Mouse (Mus musculus) lung, embryonic 15.5 days (tissue): ENCODE measurements around the gene Olfr577. TPM values are rescaled to one million over a fixed set of nuclear protein-coding genes. Genes with fewer than 3 reads are reported as not detected.

Experiments
- polyA plus RNA-seq: library from polyadenylated mRNA; unstranded; fragments of >200 nt; fragmentation: Nextera tagmentation; extraction: Ambion mirVana; gene quantifications from 2 replicates; pipeline ENCODE4 v1.2.1, GENCODE M21; 2015

Olfr577 gene
- polyA plus RNA-seq, 1 experiment from 2014 or later: not detected

Other genes with a start within 250 kb of the Olfr577 start
- not detected in 2 replicates for gene Olfr559, start 248.5 kb downstream of the Olfr577 start, polyA plus RNA-seq
- 0.09 TPM in 1 of 2 replicates, not detected in the other for gene Olfr560, start 216.6 kb downstream of the Olfr577 start, polyA plus RNA-seq
- gene Olfr78, start 216.5 kb downstream of the Olfr577 start, polyA plus RNA-seq: 0.21 and 0.36 TPM in 2 replicates
- gene Olfr561, start 204.7 kb downstream of the Olfr577 start, polyA plus RNA-seq: not detected in 2 replicates
- gene Olfr564, start 172.5 kb downstream of the Olfr577 start, polyA plus RNA-seq: not detected in 2 replicates
- gene Olfr566, start 117.2 kb downstream of the Olfr577 start, polyA plus RNA-seq: not detected in 2 replicates
- not detected in 2 replicates for gene Olfr568, start 98.8 kb downstream of the Olfr577 start, polyA plus RNA-seq
- not detected in 2 replicates for gene Olfr569, start 85.1 kb downstream of the Olfr577 start, polyA plus RNA-seq
- not detected in 2 replicates for gene Olfr570, start 81.4 kb downstream of the Olfr577 start, polyA plus RNA-seq
- gene Olfr571, start 58.4 kb downstream of the Olfr577 start, polyA plus RNA-seq: not detected in 2 replicates
- gene Olfr572, start 51.5 kb downstream of the Olfr577 start, polyA plus RNA-seq: not detected in 2 replicates
- gene Olfr573-ps1, start 33.4 kb downstream of the Olfr577 start, polyA plus RNA-seq: not detected in 2 replicates
- gene Olfr574, start 27.5 kb downstream of the Olfr577 start, polyA plus RNA-seq: not detected in 2 replicates
- not detected in 2 replicates for gene Olfr575, start 17.2 kb downstream of the Olfr577 start, polyA plus RNA-seq
- not detected in 2 replicates for gene Olfr576, start 13.3 kb downstream of the Olfr577 start, polyA plus RNA-seq
- not detected in 2 replicates for gene Olfr578, start 13.4 kb upstream of the Olfr577 start, polyA plus RNA-seq
- not detected in 2 replicates for gene Olfr582, start 62.1 kb upstream of the Olfr577 start, polyA plus RNA-seq
- not detected in 2 replicates for gene Olfr583, start 75.4 kb upstream of the Olfr577 start, polyA plus RNA-seq
- gene Olfr584, start 105.9 kb upstream of the Olfr577 start, polyA plus RNA-seq: not detected in 2 replicates
- not detected in 2 replicates for gene Olfr585, start 121.8 kb upstream of the Olfr577 start, polyA plus RNA-seq
- not detected in 2 replicates for gene Olfr586, start 149.7 kb upstream of the Olfr577 start, polyA plus RNA-seq
- not detected in 2 replicates for gene Olfr588-ps1, start 164.9 kb upstream of the Olfr577 start, polyA plus RNA-seq
- gene Olfr589, start 180.4 kb upstream of the Olfr577 start, polyA plus RNA-seq: not detected in 2 replicates
- not detected in 2 replicates for gene Olfr591, start 202.4 kb upstream of the Olfr577 start, polyA plus RNA-seq
- not detected in 2 replicates for gene Olfr592, start 208.9 kb upstream of the Olfr577 start, polyA plus RNA-seq
- gene Olfr593, start 235.9 kb upstream of the Olfr577 start, polyA plus RNA-seq: not detected in 2 replicates
- gene Olfr594, start 241.1 kb upstream of the Olfr577 start, polyA plus RNA-seq: not detected in 2 replicates